Mouse (Mus musculus): ENCODE results near the gene Adgrv1.

GRCm38 (mm10) chr13:81171115-81171514, 461.8 kb downstream of the Adgrv1 start:
- TF ChIP-seq CTCF (IDR thresholded peaks at IDR 0.05; ENCODE audit: extremely low read depth, insufficient read length, insufficient replicate concordance, low read depth, low read length) (no peak), POLR2A (IDR thresholded peaks at IDR 0.05; ENCODE audit: low read depth, low read length) (no peak)
